Mouse (Mus musculus) kidney, embryonic 14.5 days (tissue): ENCODE data around the gene Smarcd1. TPM values are rescaled to one million over a fixed set of nuclear protein-coding genes. Genes with fewer than 3 reads are reported as not detected.

Source experiments
- ATAC-seq: fragments of 200-750 bp; cut with Nextera tagmentation; 2 replicates; pipeline ENCODE4 v1.8.0; 2017; ENCODE audit warnings: moderate number of reproducible peaks, mild to moderate bottlenecking, moderate TSS enrichment, moderate library complexity; ENCODE audit not compliant: low FRiP score, low TSS enrichment
- H3K27ac ChIP-seq: fragments of 300-500 bp; sonication (generic); 2 replicates; pipeline ENCODE4 v1.5.1; 2014; ENCODE audit warnings: low read depth, mild to moderate bottlenecking, low read length, moderate library complexity, mixed read lengths
- H3K27me3 ChIP-seq: fragments of 300-500 bp; sonication (generic); 2 replicates; pipeline ENCODE4 v1.6.1; 2014; ENCODE audit warnings: mild to moderate bottlenecking, low read length; ENCODE audit not compliant: control insufficient read depth, insufficient read depth
- H3K36me3 ChIP-seq: fragments of 300-500 bp; sonication (generic); 2 replicates; pipeline ENCODE4 v1.6.1; 2014; ENCODE audit warnings: low read length, mixed read lengths; ENCODE audit not compliant: control insufficient read depth, insufficient read depth
- H3K4me1 ChIP-seq: fragments of 300-500 bp; sonication (generic); 2 replicates; pipeline ENCODE4 v1.6.1; 2014; ENCODE audit warnings: low read length, mixed read lengths; ENCODE audit not compliant: control insufficient read depth, insufficient read depth
- H3K4me2 ChIP-seq: fragments of 300-500 bp; sonication (generic); replicated peaks from 2 replicates; pipeline ENCODE4 v1.6.1; 2014; ENCODE audit warnings: low read depth, mild to moderate bottlenecking, low read length
- H3K4me3 ChIP-seq: fragments of 300-500 bp; sonication (generic); 2 replicates; pipeline ENCODE4 v1.5.1; 2014; ENCODE audit warnings: mild to moderate bottlenecking, low read length
- H3K9ac ChIP-seq: fragments of 300-500 bp; sonication (generic); 2 replicates; pipeline ENCODE4 v1.6.1; 2014; ENCODE audit warnings: low read depth, mild to moderate bottlenecking, low read length, moderate library complexity
- H3K9me3 ChIP-seq: fragments of 300-500 bp; sonication (generic); 2 replicates; pipeline ENCODE4 v1.6.1; 2016; ENCODE audit warnings: low read length; ENCODE audit not compliant: control insufficient read depth
- WGBS: fragments of 180-500 bp; shearing (Covaris S2); extraction: QIAGEN DNeasy Blood & Tissue Kit; methylation state at CpG from one replicate; pipeline ENCODE4 v1.1.7; 2014; 5-methylcytosine and 5-hydroxymethylcytosine counted together
- polyA plus RNA-seq: library from polyadenylated mRNA; unstranded; fragments of >200 nt; fragmentation: Nextera tagmentation; extraction: Ambion mirVana; gene quantifications from 2 replicates; pipeline ENCODE4 v1.2.1, GENCODE M21; 2014

Smarcd1 gene
- polyA plus RNA-seq: 54.3 and 74.2 TPM in 2 replicates

GRCm38 (mm10) chr15:99701999-99702900 is at the start of gene Smarcd1:
Gene Smarcd1, plus strand, starts transcription at chr15:99702129.
- H3K27me3 ChIP-seq: no peaks in the 10 kb centered on the region
- H3K4me3 ChIP-seq: peak within 1 kb of the TSS; percentile 59
- peak; percentile 96 for ATAC-seq
- under 1% methylated on average over 69 of the region's 71 CpGs for WGBS
- H3K36me3 ChIP-seq: peaks cover 34% of the 10 kb centered on the region
- peak within 1 kb of the TSS; percentile 63 for H3K4me2 ChIP-seq
- peak within 1 kb of the TSS; percentile 79 for H3K9ac ChIP-seq
- H3K9me3 ChIP-seq: no peaks in the 10 kb centered on the region
- peaks cover 10% of the 10 kb centered on the region; the same call in 1 of the 2 replicates for H3K4me1 ChIP-seq
- peak within 1 kb of the TSS; percentile 87 for H3K27ac ChIP-seq

GRCm38 (mm10) chr15:99653291-99653690 is 48.6 kb upstream of the Smarcd1 start:
- peaks cover 24% of the 10 kb centered on the region for H3K27me3 ChIP-seq
- peaks cover 24% of the 10 kb centered on the region for H3K4me1 ChIP-seq
- no peak for ATAC-seq
- H3K36me3 ChIP-seq: no peaks in the 10 kb centered on the region
- H3K9ac ChIP-seq: no peak overlapping the region
- no peak overlapping the region for H3K27ac ChIP-seq
- peak overlapping the region; percentile 21; the same call in 1 of the 2 replicates for H3K4me3 ChIP-seq
- H3K4me2 ChIP-seq: peak overlapping the region; percentile 38
- WGBS: 3% methylated on average over 8 of the region's 8 CpGs
- no peaks in the 10 kb centered on the region for H3K9me3 ChIP-seq

GRCm38 (mm10) chr15:99653876-99654275 is 48.1 kb upstream of the Smarcd1 start:
- 5% methylated on average over 21 of the region's 21 CpGs for WGBS
- ATAC-seq: no peak
- Histone ChIP-seq H3K9me3 (no peaks in the 10 kb centered on the region), H3K9ac (no peak overlapping the region), H3K4me3 (peak overlapping the region; percentile 21), H3K36me3 (no peaks in the 10 kb centered on the region), H3K4me1 (peaks cover 20% of the 10 kb centered on the region), H3K27me3 (peaks cover 24% of the 10 kb centered on the region), H3K27ac (no peak overlapping the region), H3K4me2 (peak overlapping the region; percentile 38)

DNA sequence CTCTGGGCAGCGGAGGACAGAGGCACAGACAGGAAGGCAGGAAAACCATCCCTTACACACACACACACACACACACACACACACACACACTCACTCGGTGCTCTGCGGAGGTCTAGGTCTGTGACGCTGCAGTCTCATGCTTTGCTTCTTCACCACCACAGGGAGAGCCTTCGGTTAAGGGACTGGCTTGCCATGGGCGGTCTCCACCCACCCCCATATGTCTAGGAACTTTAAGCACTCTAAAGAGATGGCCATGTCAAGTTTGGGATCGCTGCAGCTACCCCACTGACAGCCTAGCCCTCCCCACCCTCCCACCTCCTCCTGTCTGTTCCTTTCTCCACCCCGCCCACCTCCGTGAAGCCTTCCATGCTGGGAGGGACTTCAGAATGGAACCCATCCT is 46.0 kb upstream of the Smarcd1 start:
- H3K36me3 ChIP-seq: no peaks in the 10 kb centered on the region
- no peak overlapping the region for H3K27ac ChIP-seq
- WGBS: 64% methylated on average over 9 of the region's 9 CpGs
- H3K9me3 ChIP-seq: no peaks in the 10 kb centered on the region
- no peak overlapping the region for H3K4me3 ChIP-seq
- ATAC-seq: no peak
- no peak overlapping the region for H3K4me2 ChIP-seq
- H3K9ac ChIP-seq: no peak overlapping the region
- peaks cover 3% of the 10 kb centered on the region; the same call in 1 of the 2 replicates for H3K4me1 ChIP-seq
- H3K27me3 ChIP-seq: peaks cover 24% of the 10 kb centered on the region

- H3K9me3 ChIP-seq: no peaks in the 10 kb centered on the region
- no peak for ATAC-seq
- H3K36me3 ChIP-seq: no peaks in the 10 kb centered on the region
- H3K4me3 ChIP-seq: no peak overlapping the region
- H3K27me3 ChIP-seq: peaks cover 23% of the 10 kb centered on the region
- no peaks in the 10 kb centered on the region for H3K4me1 ChIP-seq
- H3K4me2 ChIP-seq: no peak overlapping the region
- no peak overlapping the region for H3K9ac ChIP-seq
- H3K27ac ChIP-seq: no peak overlapping the region
- WGBS: 43% methylated on average over 2 of the region's 2 CpGs
Observed at GRCm38 (mm10) chr15:99658437-99658836, 43.5 kb upstream of the Smarcd1 start.

- ATAC-seq: no peak
- no peaks in the 10 kb centered on the region for H3K36me3 ChIP-seq
- H3K9ac ChIP-seq: no peak overlapping the region
- H3K9me3 ChIP-seq: no peaks in the 10 kb centered on the region
- no peak overlapping the region for H3K4me3 ChIP-seq
- H3K27ac ChIP-seq: no peak overlapping the region
- H3K4me1 ChIP-seq: peaks cover 3% of the 10 kb centered on the region; the same call in 1 of the 2 replicates
- H3K4me2 ChIP-seq: no peak overlapping the region
- peaks cover 8% of the 10 kb centered on the region for H3K27me3 ChIP-seq
- WGBS: 93% methylated on average over 15 of the region's 15 CpGs
Observed at GRCm38 (mm10) chr15:99661121-99661830, 40.7 kb upstream of the Smarcd1 start.

DNA sequence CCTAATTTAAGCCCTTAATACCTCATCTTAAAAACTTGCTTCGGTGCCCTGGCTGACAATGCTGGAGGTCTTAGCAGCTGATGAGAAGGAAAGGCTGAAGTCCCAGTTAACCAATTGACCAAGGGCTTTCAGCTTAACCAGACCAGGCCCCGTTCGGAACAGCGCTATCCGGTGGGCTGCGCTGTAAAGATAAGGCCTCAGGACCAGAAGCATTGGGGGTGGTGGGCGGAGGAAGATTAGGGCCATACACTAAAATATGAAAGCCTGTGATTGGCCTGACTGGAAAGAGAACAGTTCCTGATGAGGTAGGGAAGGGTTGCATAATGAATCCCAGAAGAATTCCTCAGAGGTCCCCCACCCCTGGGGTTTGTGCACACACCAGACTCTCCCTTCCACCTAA is 39.6 kb upstream of the Smarcd1 start:
- peaks cover 17% of the 10 kb centered on the region for H3K27me3 ChIP-seq
- H3K9ac ChIP-seq: no peak overlapping the region
- H3K4me3 ChIP-seq: no peak overlapping the region
- ATAC-seq: no peak
- H3K4me2 ChIP-seq: no peak overlapping the region
- no peaks in the 10 kb centered on the region for H3K36me3 ChIP-seq
- no peaks in the 10 kb centered on the region for H3K9me3 ChIP-seq
- WGBS: 66% methylated on average over 7 of the region's 7 CpGs
- H3K4me1 ChIP-seq: peaks cover 3% of the 10 kb centered on the region; the same call in 1 of the 2 replicates
- H3K27ac ChIP-seq: no peak overlapping the region

GRCm38 (mm10) chr15:99663964-99664599 is 37.8 kb upstream of the Smarcd1 start:
- no peaks in the 10 kb centered on the region for H3K36me3 ChIP-seq
- H3K4me1 ChIP-seq: peaks cover 3% of the 10 kb centered on the region; the same call in 1 of the 2 replicates
- ATAC-seq: no peak
- H3K9me3 ChIP-seq: no peaks in the 10 kb centered on the region
- H3K27me3 ChIP-seq: peaks cover 18% of the 10 kb centered on the region
- H3K9ac ChIP-seq: peak overlapping the region; percentile 50
- WGBS: 5% methylated on average over 17 of the region's 17 CpGs
- peak overlapping the region; percentile 36 for H3K4me3 ChIP-seq
- no peak overlapping the region for H3K27ac ChIP-seq
- H3K4me2 ChIP-seq: peak overlapping the region; percentile 47
